Mouse (Mus musculus): ENCODE measurements around the gene Gzmm.

Gene Gzmm

DNA sequence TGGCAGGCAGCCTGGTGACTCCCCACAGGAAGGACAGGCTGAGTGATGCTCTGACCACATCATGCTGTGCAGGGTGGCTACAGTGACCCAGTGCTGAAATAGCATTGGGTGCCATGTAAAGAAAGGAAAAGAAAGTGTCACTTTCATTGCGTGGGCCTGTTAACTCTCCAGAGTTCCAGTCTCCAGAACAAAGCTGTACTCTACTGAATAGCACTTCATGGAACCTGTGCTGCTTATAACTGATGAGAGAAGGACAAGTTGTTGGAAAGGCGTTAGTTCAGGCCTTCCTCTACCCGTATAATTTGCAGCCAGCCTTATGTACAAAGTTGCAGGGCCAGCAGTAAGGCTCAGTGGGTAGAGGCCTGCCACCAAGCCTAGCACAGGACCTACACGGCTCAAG is at the start of gene Gzmm:
Gene Gzmm, plus strand, starts transcription at position 301 of the 400 bp plus-strand sequence.
- DNase-seq (ENCODE audit: low read depth): no peak

DNA sequence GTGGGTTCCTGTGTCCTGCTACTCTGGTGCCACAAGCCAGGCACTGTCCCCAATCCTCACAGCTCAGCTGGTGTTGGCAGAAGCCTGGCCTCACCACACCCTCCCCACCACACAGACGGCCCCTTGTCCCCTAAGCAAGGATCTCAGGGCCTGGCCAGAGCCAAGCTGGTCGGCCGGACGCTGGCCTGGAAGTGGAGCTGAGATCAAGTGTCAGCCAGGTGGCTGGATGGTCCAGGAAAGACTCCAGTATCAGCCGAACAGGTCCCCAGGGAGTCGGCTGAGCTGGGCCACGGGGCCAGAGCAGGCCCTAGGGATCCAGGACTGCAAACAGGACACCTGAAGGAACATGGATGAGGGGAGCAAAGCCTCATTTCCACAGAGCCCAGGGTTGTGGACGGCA is 43.1 kb upstream of the Gzmm start, which contains the start of gene Odf3l2:
Gene Odf3l2, minus strand, starts transcription at position 28 of the 400 bp plus-strand sequence.
- no peak for DNase-seq (ENCODE audit: low read depth)

DNA sequence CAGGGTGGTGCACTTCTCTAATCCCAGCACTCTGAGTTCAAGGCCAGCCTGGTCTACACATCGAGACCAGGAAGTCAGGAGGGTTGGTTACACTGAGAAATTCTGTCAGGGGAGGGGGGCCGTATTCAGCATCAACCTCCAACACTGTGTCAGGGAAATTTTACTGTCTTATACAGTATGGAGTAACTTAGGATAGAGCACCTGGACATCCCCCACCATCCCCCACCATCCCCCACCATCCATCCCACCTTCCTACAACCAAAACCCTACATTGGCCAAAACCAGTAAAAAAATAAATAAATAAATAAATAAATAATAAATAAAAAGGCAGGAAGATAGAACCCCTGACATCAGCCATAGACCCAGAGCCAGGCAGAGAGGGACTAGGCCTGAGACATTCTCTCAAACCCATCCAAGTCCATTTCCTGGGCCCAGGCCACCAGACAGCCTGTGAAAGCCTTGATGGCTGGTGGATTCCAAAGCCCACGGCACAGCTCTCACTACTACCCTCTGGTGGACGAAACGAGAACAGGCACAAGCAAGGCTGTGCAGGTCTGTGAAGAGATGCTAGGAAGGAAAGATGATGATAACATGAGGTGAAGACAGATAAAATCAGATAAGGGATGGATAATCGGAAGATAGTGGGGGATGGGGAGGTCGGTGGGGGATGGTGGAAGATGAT is 39.6 kb upstream of the Gzmm start:
- DNase-seq (ENCODE audit: low read depth): peak; percentile 46

DNA sequence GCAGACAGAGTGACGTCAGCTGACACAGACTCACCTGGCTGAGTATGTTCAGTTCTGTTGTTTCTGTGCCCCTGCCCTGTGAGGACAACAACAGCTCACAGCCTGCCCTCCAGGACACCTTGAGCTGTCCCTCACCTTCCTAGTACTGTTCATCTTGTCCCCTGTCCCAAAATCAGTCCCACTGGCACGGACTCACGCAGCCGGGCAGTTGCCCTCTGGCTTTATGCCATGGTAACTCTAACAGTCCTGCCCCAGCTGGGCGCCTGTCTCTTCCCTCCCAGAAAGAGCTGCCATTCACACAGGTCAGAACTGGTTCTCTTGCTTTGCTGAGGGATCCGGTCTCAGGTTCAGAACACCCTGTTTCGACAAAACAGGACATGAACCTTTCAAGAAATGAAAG is 36.0 kb upstream of the Gzmm start:
- DNase-seq (ENCODE audit: low read depth): no peak

DNA sequence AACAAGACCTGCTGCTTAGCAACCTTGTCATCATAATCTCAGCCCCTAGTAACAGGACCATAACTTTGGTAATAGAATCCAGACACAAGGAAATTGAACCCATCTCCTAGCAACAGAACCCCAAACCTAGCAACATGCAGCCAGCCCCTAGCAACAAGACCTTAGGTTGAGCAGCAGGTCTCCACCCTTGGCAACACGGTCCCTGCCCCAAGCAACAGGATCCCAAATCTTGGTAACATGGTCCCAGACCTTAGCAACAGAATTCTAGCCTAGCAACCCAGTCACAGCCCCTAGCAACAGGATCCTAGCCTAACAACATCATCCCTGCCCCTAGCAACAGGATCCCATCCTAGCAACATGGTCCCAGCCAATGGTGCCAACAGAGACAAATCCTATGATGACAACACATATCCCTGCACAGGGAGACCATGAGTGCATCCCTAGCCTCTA is 33.8 kb upstream of the Gzmm start:
- DNase-seq (ENCODE audit: low read depth): no peak

DNA sequence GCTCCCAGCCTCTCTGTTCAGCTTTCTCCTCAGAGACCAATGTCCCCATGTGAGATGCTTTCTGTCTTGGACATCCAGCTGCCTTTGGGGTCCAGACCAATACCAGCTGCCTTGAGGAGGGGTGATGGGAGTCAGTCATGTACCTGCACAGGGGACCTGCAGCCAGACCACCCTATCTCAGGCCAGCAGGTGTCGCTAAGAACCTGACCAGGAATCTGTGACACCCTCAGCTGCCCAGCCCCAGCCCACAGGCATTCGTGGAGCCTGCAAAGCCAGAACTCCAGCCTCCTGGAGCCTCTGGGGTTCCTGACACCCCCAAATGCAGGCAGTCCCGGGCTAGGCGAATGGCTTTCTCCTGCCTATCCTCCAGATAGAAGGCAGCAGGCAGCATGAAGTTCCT is 30.0 kb upstream of the Gzmm start:
- no peak for DNase-seq (ENCODE audit: low read depth)

DNA sequence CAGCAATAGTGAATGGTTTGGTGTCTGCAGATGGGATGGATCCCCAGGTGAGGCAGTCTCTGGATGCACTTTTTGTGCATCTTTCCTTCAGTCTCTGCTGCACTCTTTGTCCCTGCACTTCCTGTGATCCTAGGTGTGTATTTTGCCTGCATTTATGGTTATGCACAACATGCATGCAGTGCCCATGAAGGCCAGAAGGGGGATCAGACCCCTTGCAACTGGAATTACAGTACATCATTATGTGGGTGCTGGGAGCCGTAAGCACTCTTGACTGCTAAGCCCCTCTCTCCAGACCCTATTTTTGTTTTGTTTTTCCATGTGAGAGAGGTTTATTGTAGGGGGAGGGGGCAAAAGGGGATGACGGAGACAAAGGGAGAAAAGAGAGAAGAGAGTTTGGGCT is 28.5 kb upstream of the Gzmm start:
- no peak for DNase-seq (ENCODE audit: low read depth)

DNA sequence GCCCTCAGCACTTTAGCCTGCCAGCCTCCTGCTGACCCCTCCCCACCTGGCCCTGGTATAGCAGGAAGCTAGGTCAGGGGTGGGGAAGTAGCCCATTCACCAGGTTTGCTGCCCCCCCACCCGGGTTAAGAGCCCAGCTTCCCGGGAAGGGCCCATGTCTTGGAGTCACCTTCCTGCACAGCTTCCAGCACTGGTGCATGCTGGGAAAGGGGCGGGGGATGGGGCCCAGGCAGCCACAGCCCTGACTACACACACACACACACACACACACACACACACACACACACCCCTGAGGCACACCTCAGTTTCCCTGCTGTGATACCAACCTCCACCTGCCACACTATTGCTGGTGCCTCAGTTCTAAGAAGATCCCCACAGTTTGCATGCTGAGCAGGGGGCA is 27.0 kb upstream of the Gzmm start:
- DNase-seq (ENCODE audit: low read depth): no peak

DNA sequence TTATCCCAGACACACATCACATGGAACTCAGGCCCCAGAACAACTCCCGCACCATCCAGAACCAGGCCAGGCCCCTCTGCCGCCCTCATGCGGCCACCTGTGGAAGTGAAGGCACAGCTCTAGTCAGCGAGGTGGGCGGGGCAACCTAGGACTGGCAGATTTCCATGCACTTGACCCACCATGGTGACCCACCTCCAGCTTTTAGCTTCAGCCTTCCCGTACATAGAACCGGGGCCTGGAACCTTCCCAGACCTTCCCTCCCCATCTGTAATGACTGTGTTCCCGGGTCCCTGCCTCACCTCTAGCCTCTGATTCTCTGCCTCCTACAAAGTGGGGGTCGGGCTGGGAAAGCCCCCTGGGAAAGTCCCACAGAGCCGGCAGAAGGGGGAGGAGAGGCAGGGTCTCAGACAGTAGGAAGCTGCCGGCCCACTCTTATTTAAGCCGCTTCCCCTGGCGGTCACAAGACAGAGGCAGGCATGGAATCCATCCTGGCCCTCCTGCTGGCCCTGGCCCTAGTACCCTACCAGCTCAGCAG is 24.6 kb upstream of the Gzmm start, which contains the start of gene Madcam1:
Gene Madcam1, plus strand, starts transcription at position 429 of the 535 bp plus-strand sequence.
- no peak for DNase-seq (ENCODE audit: low read depth)

DNA sequence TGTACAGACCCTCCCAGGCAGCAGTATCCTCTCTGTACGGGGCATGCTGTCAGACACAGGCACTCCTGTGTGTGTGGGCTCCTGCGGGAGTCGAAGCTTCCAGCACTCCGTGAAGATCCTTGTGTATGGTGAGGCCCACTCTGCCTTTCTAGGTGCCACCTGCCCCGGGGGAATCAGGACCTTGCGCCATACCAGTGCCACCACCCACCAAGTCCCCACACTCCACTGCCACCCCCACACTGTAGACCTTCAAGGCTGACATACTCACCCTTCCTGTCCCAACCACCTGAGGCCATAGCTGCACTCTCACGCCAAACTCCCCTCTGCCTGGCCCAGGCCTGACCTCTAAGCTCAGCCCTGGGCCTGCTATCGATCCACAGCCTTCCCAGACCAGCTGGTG is 23.8 kb upstream of the Gzmm start:
- no peak for DNase-seq (ENCODE audit: low read depth)

DNA sequence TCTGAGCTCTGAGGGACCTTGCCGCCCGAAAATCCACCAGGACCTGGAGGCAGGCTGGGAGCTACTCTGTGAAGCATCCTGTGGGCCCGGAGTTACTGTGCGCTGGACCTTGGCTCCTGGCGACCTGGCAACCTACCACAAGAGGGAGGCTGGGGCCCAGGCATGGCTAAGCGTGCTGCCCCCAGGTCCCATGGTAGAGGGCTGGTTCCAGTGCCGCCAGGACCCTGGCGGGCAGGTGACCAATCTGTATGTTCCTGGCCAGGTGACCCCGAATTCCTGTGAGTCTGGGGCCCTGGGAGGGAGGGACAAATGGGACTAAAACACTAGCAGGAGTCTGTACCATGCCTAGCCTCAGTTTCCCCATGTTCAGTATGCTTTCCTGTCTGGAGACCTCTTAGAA is 22.3 kb upstream of the Gzmm start:
- DNase-seq (ENCODE audit: low read depth): no peak

DNA sequence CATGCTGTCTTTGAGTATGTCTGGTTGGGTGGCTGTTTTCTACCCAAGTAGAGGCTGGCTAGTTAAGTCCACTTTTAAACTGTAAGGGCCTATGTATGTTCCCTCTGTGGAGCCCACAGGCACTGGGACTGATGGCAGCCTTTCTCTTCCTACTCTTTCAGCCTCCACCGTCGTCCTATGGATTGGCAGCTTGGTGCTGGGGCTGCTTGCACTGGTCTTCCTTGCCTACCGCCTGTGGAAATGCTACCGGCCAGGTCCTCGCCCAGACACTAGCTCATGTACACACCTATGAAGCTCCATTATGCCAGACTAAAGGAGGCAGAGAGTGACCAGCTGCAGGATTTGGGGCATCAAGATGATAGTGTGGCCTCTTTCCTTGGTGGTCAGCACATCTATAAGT is 20.7 kb upstream of the Gzmm start:
- no peak for DNase-seq (ENCODE audit: low read depth)

DNA sequence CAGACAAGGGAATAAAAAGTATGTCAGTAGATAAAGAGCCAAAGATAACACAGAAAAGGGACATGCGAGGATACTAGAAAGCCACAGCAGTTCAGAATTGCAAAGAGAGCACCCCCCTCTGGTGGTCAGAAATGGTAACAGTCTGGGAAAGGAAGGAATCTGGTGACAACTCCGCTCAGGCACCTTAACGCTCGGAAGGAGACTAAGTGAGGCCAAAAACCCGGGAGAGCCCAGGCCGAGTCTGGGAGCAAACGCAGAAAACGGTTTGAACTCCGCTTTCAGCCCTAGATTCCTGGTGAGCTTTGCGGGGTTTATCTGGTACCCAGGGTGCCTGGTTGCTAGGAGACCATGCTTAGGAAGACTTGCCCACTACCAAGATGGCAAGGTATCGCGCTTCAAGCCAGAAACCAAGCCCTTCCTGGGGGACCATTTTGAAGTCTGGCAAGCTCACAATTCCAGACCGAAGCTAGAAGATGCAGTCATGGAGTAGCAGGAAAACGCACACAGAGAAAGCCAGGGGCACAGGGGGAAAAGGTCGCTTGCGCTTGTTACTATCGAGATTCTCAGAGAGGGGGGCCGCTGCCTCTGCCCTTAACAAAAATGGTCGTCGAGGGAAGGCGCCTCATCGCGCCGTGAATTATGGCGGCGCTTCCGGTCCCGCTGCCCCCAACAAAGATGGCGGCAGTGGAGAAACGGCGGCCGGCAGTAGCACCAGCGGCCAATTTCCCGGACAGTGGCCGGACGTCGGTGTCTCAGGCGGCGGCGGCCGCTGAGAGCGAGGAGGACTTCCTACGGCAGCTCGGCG is 19.8 kb upstream of the Gzmm start, which contains the start of gene Tpgs1:
Gene Tpgs1, plus strand, starts transcription at position 599 of the 805 bp plus-strand sequence.
- DNase-seq (ENCODE audit: low read depth): peak; percentile 89

DNA sequence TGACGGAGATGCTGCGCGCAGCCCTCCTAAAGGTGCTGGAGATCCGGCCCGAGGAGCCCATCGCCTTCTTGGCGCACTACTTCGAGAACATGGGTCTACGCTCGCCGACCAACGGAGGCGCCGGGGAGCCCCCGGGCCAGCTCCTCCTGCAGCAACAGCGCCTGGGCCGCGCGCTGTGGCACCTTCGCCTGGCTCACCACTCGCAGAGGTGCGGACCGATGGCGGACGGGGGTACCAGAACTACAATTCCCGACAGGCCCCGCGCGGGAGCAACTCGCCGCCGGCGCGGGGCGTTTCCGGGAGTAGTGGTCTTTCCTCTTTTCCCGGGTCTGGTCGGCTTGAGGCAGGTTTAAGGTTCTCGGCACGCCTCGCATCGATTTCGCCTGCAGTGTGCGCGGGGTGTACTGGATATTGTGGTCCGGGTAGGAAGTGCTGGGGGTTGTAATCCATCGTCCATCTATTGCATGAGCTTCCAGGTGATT is 19.2 kb upstream of the Gzmm start:
- no peak for DNase-seq (ENCODE audit: low read depth)

DNA sequence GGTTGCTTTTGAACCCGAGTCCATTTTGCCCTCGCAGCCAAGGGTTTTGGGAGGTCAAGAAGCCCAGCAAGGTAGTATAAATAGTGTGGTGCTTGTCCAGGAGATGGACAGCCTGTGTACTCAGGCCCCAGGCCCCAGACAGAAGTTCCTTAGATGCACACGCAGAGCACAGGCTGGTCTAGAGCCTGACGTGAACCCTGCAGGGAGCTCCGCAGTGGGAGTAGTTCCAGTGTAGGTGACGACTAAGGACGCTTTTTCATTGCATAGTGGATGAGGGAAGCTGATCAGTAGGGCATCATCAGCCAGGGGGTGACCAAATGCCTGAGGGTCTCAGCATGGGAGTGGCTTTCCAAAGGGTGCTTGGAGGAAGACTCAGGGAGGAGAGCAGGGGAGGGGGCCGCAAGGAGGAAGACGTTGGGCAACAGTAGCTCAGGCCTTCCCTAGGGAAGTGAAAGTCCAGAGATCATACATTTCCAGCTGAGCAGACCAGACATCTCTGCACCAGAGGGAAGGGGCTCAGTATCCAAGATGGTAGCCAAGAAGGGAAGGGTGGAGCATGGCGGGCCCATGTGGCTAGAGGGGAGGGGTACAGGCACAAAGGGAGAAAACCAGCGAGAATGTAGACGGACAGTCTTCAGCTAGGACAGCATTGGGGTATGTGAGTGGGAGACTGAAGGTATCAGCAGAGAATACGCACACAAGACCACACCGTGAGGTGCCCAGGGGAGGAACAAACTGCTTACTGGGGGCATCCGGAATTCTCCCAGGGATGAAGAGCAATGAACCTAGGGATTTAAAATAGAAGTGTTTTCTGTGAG is 18.5 kb upstream of the Gzmm start:
- no peak for DNase-seq (ENCODE audit: low read depth)

DNA sequence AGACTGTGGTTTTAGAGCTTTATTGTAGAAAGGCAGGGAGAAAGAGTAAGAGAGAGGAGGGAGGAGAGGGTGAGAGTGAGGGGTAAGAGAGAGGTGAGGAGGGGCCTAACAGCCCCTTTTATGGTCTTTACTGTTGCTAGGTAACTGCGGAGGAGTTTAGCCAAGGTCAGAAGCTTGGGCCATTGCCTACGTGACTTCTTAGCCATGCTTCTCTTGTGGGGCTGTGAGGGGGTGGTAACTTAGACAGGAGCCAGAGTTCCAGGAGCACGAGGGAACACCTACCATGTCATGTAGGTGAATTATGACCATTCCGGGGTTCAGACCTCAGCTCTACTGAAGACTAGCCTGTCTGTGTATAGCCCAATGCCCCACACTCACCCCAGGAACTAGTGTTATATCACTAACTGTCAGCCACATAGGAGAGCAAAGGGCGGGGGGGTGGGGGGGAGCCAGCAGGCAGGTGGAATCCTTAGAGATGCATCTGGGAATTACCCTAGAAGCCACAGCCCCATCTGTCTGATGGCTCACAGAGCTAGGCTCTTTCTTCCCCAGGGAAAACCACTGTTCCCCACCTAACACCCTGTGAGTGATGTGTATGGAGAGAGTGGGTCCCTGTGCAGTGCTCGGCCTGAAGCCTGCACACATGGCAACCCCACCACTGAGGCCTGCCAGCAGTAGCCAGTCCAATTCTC is 17.3 kb upstream of the Gzmm start:
- no peak for DNase-seq (ENCODE audit: low read depth)

DNA sequence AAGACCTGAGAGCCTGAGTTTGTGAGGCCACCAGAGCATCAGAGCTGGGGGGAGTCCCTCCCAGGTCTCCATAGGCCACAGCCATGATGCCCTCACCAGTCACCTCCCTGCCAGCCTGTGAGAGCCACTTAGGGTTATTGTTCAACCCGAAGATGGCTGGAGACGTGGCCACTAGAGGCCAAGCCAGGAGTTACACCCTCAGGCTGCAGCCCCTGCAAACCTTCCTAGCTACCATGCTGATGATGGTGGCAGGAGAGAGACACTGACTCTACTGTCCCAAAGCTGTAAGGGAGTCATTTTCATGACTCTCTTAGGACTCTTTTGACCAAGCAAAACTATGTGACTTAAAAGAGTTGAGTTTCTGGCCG is 16.7 kb upstream of the Gzmm start:
- no peak for DNase-seq (ENCODE audit: low read depth)

DNA sequence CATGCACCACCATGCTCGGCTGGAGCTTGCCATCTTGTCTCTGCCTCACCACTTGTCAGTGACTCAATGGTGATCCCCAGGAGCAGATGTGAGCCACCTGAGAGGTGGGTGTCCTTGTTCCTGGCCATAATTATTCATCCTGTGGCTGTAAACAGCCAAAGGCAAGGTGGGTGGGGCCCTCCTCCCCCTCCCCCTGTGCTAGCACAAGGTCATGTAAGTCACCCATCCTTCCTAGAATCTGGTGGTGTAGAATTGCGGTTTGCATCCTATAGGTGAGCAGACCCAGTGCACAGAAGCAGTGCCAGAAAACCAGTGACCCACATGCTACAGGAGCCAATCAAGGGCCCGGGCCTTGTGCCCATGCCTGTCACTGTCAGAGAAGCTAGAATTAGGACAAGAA is 15.8 kb upstream of the Gzmm start:
- DNase-seq (ENCODE audit: low read depth): no peak

DNA sequence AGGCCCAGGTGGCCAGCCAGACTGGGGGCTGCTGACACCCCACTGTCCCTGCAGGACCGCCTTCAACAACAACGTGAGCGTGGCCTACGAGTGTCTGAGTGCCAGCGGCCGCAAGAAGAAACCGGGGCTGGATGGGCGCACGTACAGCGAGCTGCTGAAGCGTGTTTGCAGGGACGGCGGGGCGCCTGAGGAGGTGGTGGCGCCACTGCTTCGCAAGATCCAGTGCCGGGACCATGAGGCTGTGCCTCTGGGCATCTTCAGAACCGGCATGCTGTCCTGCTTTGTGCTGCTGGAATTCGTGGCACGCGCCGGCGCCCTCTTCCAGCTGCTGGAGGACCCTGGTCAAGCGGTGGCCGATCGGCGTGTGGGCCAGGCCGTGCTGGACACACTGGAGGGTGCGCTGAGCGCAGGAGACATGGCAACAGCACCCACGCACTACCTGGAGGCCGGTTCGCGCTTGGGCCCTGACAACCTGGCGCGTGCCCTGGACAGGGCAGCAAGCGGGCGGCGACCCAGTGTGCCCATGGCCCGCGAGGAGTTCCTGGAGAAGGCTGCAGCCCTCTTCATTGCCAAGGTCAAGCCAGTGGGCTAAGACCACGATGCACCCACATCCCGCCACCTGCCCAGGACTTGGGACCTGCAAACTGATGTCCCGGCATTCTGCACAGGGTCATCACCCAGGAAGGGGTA is 13.3 kb upstream of the Gzmm start:
- DNase-seq (ENCODE audit: low read depth): no peak

DNA sequence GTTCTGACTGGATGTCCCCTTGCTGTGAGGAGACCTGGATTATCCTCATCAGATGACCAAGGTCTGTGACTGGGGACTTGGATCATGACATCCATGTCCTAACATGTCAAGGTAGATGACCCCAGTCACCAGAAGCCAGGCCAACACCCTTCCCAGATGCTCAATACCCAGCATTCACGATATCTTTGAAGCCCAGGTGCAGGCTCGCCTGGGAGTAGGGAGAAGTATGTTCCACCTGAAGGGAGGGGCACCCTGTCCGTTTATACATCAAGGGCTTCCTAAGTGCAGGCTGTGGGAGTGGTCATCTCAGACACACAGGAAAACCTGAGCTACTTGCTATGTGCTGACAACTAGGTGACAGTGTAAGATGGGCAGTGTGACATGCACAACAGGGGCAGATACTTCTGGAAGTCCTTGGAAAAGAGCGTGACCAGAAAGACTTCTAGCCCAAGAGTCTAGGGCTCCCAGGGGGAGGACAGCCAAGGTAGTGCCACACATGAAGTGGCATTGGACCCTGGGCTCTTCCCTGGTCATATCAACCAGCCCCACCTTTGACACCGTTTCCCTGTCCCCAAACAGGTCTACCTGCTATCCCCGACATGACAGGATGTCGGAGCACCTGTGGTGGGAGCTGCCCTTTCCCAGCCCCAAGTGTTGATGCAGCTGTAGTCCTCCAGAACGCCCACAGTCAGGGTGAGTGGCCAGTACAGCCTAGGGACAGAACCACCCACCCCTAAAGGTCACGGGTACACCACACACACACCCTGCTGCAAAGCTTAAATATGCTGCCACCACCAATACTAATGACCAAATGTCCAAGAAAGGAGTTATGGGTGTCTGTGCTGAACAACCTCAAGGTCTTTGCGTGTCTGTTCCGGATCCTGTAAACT is 8.0 kb upstream of the Gzmm start:
- DNase-seq (ENCODE audit: low read depth): no peak
